Mouse (Mus musculus) adrenal gland, adult 2 months (tissue): ENCODE measurements around the gene Srpk1. TPM values are rescaled to one million over a fixed set of nuclear protein-coding genes. Genes with fewer than 3 reads are reported as not detected.
"Not testable (repeated sequence)": the region's sequence is repeated elsewhere in the genome, so short reads cannot be mapped to it uniquely, and the experiment has no call there.

Source experiments
- DNase-seq: peaks from one replicate; pipeline ENCODE4 v3.0.0; 2021
- microRNA-seq, 2 experiments: library from miRNA; unstranded; fragments of <30 nt; microRNA quantifications; one replicate each; pipeline ENCODE4 v1.2.0; 2021
- polyA plus RNA-seq: library from polyadenylated mRNA; depleted of rRNA; stranded (reverse); fragments of >200 nt; gene quantifications from 2 replicates; pipeline ENCODE4 v1.2.3, GENCODE M21; 2012; rRNA removed
- total RNA-seq, 2 experiments: library from RNA; stranded (reverse); gene quantifications; 2 replicates each; pipeline ENCODE4 v1.2.3; 2021

The Srpk1 gene
- total and polyA plus RNA-seq, 3 experiments, result 12.0 to 60.6 (median 60.1) TPM

GRCm38 (mm10) chr17:28556635-28557396, 65.7 kb downstream of the Srpk1 start:
- no peak for DNase-seq

- DNase-seq, result not testable (repeated sequence)
Observed at GRCm38 (mm10) chr17:28554021-28554420, 68.5 kb downstream of the Srpk1 start.

- DNase-seq, result peak; percentile 74
Observed at GRCm38 (mm10) chr17:28553040-28553793, 69.3 kb downstream of the Srpk1 start.

- DNase-seq, result no peak
Observed at GRCm38 (mm10) chr17:28549111-28549510, 73.4 kb downstream of the Srpk1 start, which contains the start of gene Clpsl2. Gene Clpsl2 (plus strand): TSS chr17:28549411.

- DNase-seq, result no peak
Observed at GRCm38 (mm10) chr17:28548550-28548949, 74.0 kb downstream of the Srpk1 start.

- no peak for DNase-seq
Observed at GRCm38 (mm10) chr17:28546925-28547324, 75.6 kb downstream of the Srpk1 start.

- no peak for DNase-seq
Observed at GRCm38 (mm10) chr17:28537881-28538280, 84.6 kb downstream of the Srpk1 start.

Small RNAs within 50 kb of the gene (microRNA-seq; reads per million reads assigned to microRNA genes)
- 0 reads per million in 2 experiments for gene Mir6969

Other genes with a start within 250 kb of the Srpk1 start
- 10 to 100 TPM; 68.0 to 69.5 TPM for gene Fkbp5, start 105.2 kb downstream of the Srpk1 start, total RNA-seq
- 24.4 and 27.1 TPM in 2 replicates for gene Fkbp5, start 105.2 kb downstream of the Srpk1 start, polyA plus RNA-seq
- not detected for gene Armc12, start 91.9 kb downstream of the Srpk1 start, total RNA-seq
- gene Armc12, start 91.9 kb downstream of the Srpk1 start, polyA plus RNA-seq, result not detected in 2 replicates
- gene Clpsl2, start 73.3 kb downstream of the Srpk1 start, total RNA-seq, result not detected
- not detected in 2 replicates for gene Clpsl2, start 73.3 kb downstream of the Srpk1 start, polyA plus RNA-seq
- gene Clps, start 61.9 kb downstream of the Srpk1 start, total RNA-seq, result not detected
- gene Clps, start 61.9 kb downstream of the Srpk1 start, polyA plus RNA-seq, result 1.4 and 45.4 TPM in 2 replicates
- 1 to 10 TPM; 1.7 to 2.3 TPM for gene Lhfpl5, start 47.1 kb downstream of the Srpk1 start, total RNA-seq
- 6.6 and 9.0 TPM in 2 replicates for gene Lhfpl5, start 47.1 kb downstream of the Srpk1 start, polyA plus RNA-seq
- gene Slc26a8, start 67.5 kb upstream of the Srpk1 start, total RNA-seq, result 1 to 10 TPM; 1.2 to 1.3 TPM
- gene Slc26a8, start 67.5 kb upstream of the Srpk1 start, polyA plus RNA-seq, result 1.1 TPM in 2 replicates
- gene Mapk14, start 68.6 kb upstream of the Srpk1 start, total RNA-seq, result 10 to 100 TPM; 74.4 to 85.2 TPM
- gene Mapk14, start 68.6 kb upstream of the Srpk1 start, polyA plus RNA-seq, result 52.9 and 65.3 TPM in 2 replicates
- gene AC170998.1, start 103.4 kb upstream of the Srpk1 start, total RNA-seq, result 1 to 10 TPM in 1 of 2 experiments, not detected in 1; 1.7 TPM
- 0.31 and 0.40 TPM in 2 replicates for gene AC170998.1, start 103.4 kb upstream of the Srpk1 start, polyA plus RNA-seq
- 100 to 1,000 TPM in 1 of 2 experiments, 10 to 100 TPM in 1; 97.4 to 350 TPM for gene Mapk13, start 146.6 kb upstream of the Srpk1 start, total RNA-seq
- 193 and 279 TPM in 2 replicates for gene Mapk13, start 146.6 kb upstream of the Srpk1 start, polyA plus RNA-seq
- gene Brpf3, start 178.4 kb upstream of the Srpk1 start, total RNA-seq, result 100 to 1,000 TPM in 1 of 2 experiments, 10 to 100 TPM in 1; 65.1 to 134 TPM
- gene Brpf3, start 178.4 kb upstream of the Srpk1 start, polyA plus RNA-seq, result 60.3 and 70.1 TPM in 2 replicates
- gene Pnpla1, start 235.7 kb upstream of the Srpk1 start, total RNA-seq, result under 1 TPM in 1 of 2 experiments, not detected in 1; 0.52 TPM
- gene Pnpla1, start 235.7 kb upstream of the Srpk1 start, polyA plus RNA-seq, result 0.04 and 0.09 TPM in 2 replicates